Mouse (Mus musculus): ENCODE measurements at regions not wholly inside any gene's neighbourhood (a gene's known extent, or its start where the extent isn't known, plus 50 kb on each side); places are given as distances from the start of the nearest gene placed in this dataset.

DNA sequence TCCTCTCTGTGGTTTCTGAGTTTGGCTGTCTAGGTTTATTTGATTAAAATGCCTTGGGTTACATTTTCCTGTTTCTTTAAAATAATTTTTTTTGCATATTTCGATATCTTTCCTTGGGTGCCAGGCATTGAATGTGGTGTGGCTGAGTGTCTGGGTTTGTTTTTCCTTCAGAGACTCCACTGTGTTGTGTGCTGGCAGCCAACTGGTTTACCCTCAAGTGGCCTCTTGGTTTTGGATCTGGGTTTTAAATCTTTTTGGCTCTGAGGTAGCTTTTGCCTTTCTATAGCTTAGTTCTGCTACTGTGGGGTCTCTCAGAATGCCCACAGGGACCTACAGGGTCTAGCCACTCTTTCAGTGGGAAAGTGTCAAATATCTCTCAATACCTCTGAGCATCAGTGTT lies 399.2 kb downstream of the Rps24 start:
- no peak for DNase-seq (ENCODE audit: low spot score)

DNA sequence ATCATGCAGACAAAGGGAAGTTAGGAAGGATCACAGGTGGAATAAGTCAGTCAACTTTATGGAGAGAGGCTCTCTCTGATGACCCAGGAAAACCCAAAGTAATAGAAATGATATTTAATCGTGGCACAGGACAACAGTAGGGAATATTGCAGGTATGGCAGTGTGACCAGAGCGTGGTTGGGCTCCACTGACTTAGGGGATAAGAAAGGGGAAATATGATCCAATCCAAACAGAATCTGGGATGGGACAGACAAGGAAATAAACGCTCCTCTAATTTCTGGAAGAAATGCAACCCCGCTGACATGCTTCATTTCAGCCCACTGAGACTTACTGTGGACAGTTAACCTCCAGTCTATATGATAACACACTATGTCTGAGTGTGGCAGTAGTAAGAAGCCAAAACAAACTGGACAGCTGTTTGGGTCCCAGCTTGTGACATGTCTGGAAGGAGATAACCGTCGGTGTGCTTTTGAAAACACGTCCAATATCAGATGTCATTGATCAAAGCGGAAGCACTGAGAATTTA lies 400.0 kb downstream of the Rps24 start:
- DNase-seq (ENCODE audit: low spot score): no peak

DNA sequence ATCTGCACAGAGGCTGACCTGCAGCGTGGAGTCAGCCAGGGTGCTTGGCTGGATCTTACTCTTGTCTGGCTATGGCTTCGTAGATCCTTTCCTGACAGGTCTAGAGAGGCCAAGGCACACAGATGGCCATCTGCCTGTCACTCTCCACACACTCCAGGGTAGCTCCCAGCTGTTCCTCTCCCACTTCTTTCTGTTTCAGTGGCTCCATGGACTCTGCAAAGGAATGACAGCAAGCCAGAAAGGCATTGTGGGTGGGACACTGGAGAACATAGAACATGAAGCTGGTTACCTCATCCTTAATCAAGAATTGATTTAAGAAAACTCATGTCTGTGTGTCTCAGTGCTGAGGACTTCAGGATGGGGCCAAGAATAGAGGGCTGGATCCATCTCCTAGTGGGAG lies 403.9 kb downstream of the Rps24 start:
- DNase-seq (ENCODE audit: low spot score): no peak

DNA sequence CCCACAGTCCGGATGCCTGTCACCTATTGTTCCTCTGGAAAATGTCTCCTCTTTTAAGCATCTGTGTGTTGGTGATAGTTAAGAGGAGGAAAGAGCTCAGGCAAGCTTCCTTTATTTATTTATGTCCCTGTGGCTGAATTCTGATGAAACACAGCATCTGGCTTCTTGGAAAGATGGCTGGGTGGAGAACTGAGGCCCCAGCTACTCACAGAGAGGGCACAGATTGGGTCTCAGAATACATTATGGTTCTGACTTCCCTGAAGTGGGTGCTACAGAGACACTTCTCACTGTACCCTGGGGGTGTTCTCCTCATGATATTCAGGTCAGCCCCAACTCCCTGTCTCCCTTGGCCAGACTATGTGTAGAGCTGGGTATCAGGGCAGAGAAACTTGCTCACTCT lies 408.3 kb downstream of the Rps24 start:
- DNase-seq (ENCODE audit: low spot score): no peak

DNA sequence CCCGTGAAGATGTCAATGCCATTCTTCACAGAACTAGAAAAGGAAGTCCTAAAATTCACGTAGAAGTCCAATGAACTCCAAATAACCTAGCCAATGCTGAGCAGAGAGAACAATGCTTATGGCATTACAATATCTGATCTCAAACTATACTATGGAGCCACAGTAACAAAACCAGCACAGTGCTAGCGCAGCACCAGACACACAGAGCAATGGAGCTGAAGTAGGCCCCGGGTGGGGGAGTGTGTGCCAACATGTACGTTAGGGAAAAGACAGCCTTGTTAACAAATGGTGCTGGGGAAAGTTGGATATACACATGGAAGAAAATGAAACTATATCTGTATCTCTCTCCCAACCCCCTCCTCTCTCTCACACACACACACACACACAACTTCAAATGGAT lies 409.8 kb downstream of the Rps24 start:
- DNase-seq (ENCODE audit: low spot score): no peak

DNA sequence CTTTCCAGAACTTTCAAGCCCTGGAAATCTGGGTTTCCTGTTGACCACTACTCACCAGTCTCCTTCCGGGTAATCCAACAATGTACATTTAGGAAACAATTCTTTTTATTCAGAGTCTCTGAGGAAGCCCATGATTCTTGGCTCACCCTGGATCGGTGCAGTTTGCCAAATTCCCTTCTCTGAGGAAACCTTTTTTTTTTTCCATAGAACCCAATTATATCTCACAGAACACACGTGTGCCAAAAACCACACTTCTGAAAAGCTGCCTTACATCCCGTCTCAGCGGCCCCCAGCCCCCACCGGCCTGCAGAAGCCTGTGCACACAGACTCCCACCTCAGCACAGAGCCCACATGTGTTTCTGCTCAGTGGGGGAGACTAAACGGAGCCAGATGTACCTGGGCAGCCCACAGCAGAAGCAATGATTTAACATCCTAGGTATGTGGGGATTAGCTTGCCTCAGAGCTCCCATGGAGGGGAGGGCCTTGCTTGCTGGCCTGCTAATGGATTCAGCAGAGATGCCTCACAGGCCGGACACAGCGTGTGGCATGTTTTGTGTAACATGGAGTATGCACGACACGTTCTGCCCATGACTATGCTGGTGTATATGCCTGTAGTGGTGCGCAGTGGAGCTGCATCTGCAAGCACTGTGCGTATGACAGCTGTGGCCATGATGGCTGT lies 413.7 kb downstream of the Rps24 start:
- no peak for DNase-seq (ENCODE audit: low spot score)

DNA sequence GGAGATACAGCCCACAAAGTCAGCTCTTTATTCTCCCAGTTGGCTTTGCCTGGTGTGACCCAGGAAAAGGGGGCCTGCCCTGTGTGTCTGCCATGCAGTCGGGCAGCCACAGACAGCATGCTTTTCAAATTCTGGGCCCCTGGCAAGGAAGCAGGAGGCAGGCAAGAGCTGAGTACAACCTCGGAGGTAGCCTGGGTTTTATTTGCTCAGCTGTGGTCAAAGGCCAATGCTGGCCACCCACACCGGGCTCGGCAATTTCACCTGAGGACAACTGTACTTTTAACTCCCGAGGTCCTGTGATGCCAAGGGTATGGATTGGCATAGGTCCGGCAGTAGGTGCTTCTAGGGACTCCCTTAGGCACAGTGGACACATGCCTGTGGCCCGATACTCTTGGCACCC lies 414.8 kb downstream of the Rps24 start:
- DNase-seq (ENCODE audit: low spot score): no peak

DNA sequence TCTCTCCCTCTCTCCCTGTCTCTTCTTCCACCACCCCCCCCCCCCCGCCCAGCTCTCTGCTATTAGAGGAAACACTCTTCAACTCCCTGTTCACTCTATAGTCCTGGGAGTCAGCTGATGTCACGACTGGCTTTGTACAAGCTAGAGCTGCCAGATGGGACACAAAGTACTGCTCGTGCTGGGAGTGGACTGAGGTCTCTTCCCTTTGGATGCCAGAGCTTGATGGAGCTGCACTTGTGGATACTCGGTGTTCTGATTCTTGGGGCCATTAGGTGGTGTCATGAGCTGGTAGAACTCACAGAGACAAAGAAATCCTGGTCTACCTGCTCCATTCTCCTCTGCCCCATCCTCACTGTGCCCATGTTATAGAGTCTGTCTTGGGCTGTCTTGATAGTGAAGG lies 415.9 kb downstream of the Rps24 start:
- peak; percentile 20 for DNase-seq (ENCODE audit: low spot score)

DNA sequence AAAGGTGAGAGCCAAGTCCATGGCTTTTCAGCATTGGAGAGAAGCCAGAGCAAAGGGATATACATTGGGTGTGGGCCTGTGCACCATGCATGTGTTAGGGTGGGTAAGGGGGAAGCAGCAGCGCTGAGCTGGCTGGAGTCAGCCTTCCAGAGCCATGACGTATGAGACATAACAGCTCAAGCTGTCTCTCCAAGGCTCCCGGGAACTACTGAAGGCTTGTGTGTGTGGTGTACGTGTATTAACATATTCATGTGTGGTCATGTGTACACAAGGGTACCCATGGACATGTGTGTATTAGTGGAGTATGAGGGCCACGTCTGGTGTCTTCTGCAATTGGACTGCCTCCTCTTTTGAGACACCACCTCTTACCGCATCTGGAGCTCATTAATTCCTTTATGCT lies 417.8 kb downstream of the Rps24 start:
- no peak for DNase-seq (ENCODE audit: low spot score)

DNA sequence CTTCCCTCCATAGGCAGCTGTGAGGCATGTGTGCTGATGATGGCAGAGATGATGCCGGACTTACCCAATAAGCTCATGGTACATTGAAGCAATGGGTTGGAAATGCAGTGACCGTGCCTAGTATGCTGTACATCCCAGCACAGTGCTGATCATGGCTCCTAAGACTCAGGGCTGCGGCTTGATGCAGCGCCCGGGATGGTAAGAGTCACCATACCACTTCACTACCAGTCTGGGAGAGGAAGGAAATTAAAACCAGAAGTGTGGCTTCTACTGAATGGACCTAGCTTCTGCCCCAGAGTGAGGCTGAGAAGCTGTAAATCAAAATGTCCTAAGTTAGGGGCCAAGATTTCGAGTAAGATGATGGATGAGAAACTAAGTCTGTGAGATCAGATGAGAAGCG lies 420.0 kb downstream of the Rps24 start:
- no peak for DNase-seq (ENCODE audit: low spot score)

DNA sequence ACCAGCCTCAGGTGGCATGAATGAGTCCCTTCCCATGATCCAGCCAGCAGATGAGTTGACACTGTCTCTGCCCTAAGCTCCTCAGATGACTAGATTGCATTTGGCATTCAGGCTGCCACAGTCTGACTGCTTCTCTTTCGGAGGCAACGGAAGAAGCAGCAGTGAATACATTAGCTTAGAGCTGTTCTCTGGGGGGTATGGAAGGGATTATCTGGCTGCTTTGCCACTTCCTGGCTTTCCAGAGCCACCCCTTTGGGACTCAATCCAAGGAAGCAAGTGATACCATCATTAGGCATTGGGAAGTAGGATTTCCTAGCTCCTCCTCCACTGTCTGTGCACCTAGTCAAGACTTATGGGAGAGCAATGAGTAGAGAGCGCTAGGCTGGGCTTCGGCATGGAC lies 421.5 kb downstream of the Rps24 start:
- DNase-seq (ENCODE audit: low spot score): no peak

DNA sequence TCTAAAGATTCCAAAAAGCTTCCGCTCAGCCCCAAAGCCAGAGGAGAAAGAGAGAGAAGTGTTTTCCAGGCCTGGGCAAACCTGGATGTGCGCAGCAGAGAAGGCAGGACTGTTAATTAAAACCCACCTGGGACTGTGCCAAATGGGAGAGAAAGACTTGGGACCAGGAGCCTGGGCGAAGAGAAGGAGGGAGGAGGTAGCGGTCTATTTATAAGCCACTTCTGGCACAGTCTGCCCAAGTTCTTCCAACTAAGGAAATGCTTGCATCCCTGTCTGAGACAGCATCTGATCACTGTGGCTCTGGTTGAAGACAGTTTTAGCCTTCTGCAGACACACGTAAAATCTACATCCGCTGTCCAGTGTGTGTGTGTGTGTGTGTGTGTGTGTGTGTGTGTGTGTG lies 424.7 kb downstream of the Rps24 start:
- DNase-seq (ENCODE audit: low spot score): peak; percentile 31

DNA sequence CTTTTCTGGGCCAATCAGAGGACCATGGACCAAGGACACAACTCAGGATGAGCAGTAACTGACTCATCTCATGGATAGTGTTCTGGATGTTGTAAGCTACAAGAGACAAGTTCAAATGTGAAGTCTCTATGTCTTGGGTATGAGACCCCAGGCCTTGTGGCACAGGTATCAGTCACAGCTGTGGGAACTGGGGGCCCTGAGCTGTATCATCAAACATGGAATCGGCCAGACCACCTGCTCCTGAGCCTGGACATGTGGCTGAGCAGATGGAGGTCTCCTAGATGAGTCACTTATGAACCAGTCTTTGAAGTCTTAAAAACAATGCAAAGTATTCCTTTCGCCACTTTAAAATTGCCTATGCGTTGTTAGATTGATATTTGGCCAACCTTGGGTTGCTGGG lies 432.1 kb downstream of the Rps24 start:
- no peak for DNase-seq (ENCODE audit: low spot score)

DNA sequence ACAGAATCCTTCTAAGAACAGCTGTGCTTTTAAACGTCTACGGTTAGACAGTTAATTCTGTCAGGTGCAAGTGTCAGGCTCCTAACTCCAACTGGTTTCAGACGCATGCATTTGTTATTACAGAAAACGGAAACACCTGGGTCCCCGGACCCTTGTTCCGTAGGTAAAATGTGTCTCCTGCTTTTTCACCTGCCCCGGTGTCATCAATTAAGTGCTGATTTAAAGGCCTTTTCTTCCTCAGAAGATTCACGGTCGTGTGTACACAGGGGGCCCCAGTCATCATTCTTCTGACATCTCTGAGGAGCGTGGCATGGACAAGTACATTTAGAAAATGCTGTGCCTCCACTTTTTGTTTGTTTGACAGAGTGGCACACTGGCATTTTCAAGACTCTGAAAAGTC lies 435.1 kb downstream of the Rps24 start:
- no peak for DNase-seq (ENCODE audit: low spot score)

DNA sequence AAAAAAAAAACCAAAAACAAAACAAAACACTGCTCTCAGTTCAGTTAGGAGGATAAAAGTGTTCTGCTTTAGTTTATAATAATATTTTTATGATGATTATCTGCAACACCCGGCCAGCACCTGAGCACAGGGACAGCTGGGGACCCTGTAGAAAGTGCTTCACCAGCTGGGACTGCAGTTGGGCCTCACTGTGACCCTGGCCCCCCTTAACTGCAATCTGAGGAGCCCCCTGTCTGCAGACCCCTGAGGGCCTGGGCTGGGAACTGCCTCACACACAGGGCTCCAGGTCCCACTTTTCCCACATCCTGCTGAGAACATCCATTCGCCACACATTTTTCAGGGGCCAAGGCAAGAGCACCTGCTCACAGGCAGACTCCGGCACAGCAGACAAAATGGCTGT lies 437.6 kb downstream of the Rps24 start:
- DNase-seq (ENCODE audit: low spot score): no peak

DNA sequence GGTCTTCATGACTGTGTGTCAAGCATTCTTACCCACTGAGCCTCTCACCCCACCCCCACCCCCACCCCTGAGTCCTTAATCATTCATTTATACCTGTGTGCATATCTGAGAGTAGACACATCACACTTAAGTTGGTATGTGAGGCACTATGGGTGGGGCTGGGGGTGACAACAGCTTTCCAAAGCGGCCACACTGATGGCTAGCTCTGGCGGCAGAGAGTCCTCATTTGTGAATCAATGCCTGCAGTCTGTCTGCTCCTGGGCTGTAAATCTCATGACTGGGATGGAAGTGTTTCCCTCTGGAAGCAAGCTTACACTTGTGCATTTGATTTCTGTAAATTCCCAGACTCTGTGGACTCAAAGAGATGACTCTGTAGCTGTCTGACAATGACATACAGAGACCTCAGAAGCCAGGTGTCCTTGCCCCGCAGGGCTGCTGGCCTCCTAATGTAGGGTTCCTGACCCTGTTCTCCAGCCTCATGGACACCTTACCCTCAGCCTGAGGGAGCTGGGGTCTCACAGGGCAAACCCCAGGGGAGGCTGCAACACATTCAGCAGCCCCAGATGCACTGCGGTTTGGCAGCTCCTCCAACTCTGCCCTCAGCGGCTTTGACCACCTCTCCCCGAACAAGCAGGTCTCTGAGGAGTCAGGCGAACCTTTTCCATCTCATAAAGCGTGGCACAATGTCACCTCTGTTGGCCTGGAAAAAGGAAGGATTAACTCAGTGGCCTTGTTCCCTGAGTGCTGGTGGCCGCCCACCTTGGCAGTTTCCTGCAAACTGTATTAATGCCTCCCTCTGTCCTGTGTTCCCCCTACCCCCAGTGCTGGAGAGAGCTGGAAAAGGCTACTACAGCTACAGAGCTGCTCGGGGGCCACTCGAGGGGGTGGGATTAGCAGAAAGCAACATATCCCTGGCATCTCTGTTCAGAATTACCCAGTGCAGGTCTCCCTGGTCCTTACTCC lies 439.4 kb downstream of the Rps24 start:
- DNase-seq (ENCODE audit: low spot score): no peak

DNA sequence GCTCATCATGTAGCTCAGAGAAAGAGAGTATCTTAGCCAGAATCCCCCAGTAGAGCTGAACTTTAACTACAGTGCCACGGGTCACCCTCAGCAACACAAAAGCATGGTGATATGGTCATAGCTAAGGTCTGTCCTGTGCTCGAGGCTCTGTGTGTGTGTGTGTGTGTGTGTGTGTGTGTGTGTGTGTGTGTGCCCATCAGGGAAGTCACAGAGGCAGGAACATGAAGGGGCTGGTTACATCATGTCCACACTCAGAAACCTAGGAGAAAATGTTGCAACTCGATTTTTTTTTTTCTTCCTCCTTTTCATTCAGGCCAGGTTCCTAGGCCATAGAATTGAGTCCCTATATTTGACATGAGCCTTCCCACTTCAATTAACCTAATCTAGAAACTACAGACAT lies 441.8 kb downstream of the Rps24 start:
- DNase-seq (ENCODE audit: low spot score): no peak

DNA sequence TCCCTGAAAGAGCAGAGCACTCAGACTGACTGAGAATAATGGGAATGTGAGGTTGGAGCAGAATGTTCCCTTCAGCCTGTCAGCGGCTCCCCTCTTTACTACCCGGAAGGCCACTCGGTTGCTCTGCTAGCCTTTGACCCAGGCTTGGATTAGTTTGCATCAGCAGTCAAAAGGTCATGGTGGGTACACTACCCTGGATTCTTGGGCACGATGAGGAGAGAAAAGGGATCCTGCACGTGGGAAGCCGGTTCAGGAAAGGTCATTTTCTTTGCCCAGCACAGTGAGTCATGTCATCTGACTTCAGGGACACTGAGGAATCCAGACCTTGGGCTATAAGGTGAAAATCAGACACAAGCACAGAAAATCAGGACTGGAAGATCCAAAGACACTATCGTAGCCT lies 443.3 kb downstream of the Rps24 start:
- no peak for DNase-seq (ENCODE audit: low spot score)

DNA sequence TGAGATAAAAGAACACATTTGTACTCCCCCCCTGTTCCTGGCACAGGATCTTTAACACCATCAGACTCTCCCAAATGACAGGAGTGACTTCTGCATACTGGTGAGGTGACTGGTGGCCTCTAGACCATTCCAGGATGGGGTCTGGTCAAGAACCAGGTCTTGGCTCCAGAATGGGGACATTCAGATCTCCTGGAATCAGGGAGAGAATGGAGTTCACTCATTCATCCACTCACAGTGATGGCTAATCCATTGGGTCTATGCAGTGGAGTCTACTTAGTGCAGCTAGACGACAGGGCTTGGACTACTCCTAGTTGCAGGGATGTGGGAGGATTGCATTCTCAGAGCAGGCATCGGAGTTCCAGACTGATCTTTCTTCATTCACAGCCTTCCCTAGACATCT lies 451.0 kb downstream of the Rps24 start:
- no peak for DNase-seq (ENCODE audit: low spot score)

DNA sequence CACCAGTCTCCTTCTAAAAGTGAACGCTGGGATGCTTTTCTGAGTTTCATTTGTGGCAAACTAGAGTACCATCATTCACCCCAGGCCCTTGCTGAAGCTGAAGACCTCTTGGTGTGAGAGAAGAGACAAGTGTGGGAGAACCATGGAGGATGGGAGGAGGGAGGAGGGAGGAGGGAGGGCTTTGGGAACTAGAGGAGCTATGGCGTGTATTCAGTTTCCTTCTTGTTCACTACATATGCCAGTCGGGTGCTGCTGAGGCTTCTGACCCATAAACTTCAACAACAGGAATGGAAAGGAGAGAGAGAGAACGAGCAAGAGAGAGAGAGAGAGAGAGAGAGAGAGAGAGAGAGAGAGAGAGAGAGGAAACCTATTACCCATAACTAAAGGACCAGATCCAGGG lies 452.1 kb downstream of the Rps24 start:
- DNase-seq (ENCODE audit: low spot score): no peak

DNA sequence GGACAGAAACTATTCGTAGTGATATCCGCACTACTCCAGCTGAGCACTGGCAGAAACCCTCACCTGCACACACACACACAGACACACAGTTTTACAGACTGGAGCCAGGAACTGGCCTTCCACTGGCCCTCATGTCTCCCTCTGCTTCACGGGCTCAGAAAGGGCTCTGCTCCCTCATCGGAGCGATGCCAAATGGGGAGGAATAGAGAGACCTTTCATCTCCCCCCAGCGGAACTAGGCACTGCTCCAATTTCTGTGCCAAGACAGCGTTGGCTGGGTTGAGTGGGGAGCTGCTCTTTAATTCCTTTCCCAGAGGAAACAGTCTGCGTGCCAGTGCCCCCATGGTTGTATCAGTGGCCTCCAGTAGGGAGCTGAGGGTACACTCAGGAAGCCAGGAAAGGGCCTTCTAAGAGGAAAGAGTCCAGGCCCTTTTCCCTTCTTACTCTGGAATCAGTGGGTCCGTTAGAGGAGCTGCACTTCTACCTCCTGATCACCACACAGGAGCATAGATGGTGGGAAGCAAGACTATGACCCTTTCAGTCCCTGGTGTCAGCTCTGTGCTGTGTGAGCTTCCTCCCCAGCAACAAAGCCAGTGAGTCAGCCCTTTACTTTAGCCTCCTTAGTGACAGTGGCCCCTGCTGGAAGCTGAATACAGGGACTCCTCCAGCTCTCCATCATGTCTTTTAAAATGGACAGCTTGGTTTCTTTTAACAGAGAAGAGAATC lies 452.7 kb downstream of the Rps24 start:
- peak; percentile 38 for DNase-seq (ENCODE audit: low spot score)

DNA sequence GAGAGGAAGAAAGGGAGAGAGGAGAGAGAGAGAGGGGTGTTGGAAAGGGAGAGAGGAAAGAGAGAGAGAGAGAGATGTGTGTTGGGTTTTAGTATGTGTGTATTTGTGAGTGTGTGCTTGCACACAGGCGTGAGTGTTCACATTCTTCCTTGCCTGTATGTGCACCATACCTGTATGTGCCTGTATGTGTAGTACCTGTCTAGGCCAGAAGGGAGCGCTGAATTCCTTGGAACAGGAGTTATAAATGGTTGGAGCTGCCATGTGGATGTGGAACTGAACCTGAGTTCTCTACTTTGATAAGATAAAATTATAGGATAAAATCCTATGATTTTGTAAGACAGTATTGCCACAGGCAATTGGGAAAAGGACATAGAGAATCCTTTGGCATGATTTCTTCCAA lies 458.8 kb downstream of the Rps24 start:
- DNase-seq (ENCODE audit: low spot score): no peak

DNA sequence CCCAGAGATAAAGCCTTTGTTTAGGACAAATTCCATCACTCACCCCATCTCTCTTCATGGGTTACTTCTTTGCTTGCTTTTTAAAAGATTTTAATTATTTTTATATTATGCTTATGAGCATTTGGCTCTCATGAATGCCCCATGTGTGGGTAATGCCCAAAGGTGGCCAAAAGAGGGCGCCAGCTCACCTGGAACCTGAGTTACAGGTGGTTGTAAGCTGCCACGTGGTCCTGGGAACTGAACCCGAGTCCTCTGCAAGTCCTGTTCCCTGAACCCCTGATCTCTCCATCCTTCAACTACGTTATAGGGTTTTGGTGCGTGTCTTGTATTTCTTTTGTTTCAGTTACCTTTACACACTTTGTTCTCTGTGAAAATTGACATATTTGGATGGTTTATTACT lies 460.2 kb downstream of the Rps24 start:
- no peak for DNase-seq (ENCODE audit: low spot score)
